Mouse (Mus musculus) urinary bladder, adult 2 months (tissue): ENCODE data around the gene Cdcp1. TPM values are rescaled to one million over a fixed set of nuclear protein-coding genes. Genes with fewer than 3 reads are reported as not detected.

Source experiments
- DNase-seq: peaks from one replicate; pipeline ENCODE4 v3.0.0; 2022; ENCODE audit warnings: low spot score
- polyA plus RNA-seq: library from polyadenylated mRNA; depleted of rRNA; stranded (reverse); fragments of >200 nt; gene quantifications from 2 replicates; pipeline ENCODE4 v1.2.3, GENCODE M21; 2012

Gene Cdcp1
- polyA plus RNA-seq, 1 experiment, result 25.1 TPM

DNA sequence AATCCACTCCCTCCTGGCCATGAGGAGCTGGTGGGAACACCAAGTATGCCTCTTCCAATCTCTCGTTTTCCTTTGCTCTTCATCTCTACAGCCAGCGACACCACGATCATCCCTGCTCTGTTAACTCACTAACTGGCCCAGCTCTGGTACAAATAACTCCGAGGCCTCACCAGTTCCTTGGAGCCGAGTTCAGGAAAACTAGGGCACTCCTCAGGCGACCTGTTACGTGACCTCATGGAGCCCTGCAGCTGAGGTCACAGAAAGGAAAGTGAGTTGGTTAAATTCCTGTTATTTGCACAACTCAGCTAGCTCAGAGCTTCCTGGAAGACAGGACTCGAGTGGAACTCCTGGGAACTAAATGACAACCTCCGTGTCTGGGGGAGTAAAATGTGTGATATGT is 2.5 kb downstream of the Cdcp1 start:
- DNase-seq, result no peak

DNA sequence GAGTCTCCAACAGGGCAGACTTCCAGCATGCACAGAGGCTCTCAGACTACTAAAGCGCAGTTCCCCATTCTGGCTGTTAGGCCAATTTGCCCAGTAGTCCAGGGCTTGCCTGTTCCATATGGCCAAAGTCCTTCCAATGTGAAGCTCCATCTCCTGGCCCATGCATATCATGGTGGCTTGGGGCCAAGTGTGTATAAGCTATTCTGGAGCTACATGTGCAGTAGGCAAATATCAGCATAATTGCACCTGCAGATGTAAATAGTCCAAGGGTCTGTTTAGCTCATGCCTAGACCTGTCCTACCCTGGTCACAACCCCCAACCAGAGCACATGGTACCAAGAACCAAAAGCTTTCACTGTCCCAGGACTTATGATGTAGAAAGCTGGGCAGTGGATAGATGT is 7.9 kb downstream of the Cdcp1 start:
- DNase-seq, result no peak

DNA sequence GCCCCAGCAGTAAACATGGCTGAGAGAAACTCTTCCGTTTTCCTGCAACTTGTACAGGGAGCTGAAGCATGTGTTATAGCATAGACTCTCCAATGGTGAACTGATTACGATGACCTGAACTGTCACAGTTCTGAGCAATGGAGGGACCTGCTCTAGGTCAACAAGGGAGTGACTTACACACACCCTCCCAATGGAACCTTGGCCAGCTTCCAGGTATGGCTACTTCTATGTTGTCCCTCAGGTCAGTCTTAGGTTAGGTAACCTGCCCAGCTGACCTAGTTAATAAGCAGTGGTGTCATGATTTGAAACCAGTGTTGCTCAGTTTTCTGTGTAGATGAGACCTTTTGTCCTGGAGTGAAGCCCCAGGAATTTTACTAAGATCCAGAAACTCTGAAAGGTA is 8.9 kb downstream of the Cdcp1 start:
- DNase-seq, result no peak

DNA sequence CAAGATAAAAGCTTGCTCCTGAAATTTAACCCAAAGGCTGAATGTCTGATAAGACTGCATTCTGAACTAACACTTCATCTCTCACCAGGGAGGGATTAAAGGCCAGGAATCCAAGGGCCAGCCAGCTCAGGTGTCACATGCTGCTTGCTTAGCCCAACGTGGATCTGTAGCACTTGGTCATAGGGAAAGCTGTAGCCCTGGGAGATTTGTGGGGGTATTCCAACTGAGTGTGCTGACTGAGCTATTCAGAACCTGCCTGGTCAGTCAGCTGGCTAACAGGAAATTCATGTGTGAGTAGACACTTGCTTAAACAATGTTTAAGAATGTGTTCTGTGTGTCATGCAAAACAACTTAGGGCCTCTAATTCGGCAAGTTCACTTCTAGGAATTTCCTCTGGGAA is 9.3 kb downstream of the Cdcp1 start:
- no peak for DNase-seq

GRCm38 (mm10) chr9:123200116-123200515 is 15.7 kb downstream of the Cdcp1 start:
- DNase-seq, result no peak

- DNase-seq, result no peak
Measured at GRCm38 (mm10) chr9:123188271-123188670, 27.6 kb downstream of the Cdcp1 start.

GRCm38 (mm10) chr9:123187589-123187988 is 28.2 kb downstream of the Cdcp1 start:
- DNase-seq, result no peak

- no peak for DNase-seq
Measured at GRCm38 (mm10) chr9:123186151-123186550, 29.7 kb downstream of the Cdcp1 start.

DNA sequence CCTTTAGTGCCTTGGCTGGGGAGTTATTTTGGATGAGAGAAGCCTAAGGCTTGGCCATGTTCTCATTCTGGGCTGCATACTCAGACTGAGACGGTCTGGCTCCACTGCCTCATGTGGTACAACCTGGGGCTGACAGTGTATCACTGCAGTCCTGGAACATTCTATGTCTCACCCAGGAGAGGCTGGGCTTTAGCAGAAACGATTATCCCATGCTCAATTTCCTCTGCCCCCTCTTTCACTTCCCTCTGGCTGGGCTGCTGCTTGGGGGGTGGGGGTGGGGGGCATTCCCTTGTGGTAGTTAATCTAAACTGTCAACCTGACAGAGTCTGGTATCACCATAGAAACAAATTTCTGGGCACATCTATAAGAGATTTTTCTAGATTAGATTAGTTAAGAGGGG is 30.3 kb downstream of the Cdcp1 start:
- no peak for DNase-seq

GRCm38 (mm10) chr9:123183226-123183625 is 32.6 kb downstream of the Cdcp1 start:
- no peak for DNase-seq

GRCm38 (mm10) chr9:123180003-123180402 is 35.8 kb downstream of the Cdcp1 start:
- no peak for DNase-seq

- DNase-seq, result no peak
Measured at GRCm38 (mm10) chr9:123177380-123178048, 38.3 kb downstream of the Cdcp1 start.

- no peak for DNase-seq
Measured at GRCm38 (mm10) chr9:123174356-123174755, 41.5 kb downstream of the Cdcp1 start.

DNA sequence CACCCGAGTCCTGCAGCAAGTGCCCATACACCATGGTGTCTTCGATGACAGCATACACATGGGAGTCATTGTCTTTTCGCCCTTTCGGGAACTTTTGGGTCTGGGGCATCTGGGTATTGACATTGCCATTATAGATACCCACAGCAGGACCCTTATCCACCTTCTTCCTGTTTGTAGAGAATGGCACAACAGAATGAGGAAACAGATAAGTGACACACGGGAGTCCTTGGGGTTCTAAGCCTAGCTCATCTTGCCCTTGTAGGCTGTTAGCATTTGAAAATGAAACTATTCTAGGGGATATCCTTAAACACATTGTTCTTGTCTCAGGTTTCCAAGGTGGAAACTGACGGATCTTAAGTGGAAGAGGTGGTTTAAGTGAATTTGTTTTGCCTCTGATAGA is 42.1 kb downstream of the Cdcp1 start:
- no peak for DNase-seq

GRCm38 (mm10) chr9:123165781-123166443 is 49.9 kb downstream of the Cdcp1 start:
- DNase-seq, result no peak

- no peak for DNase-seq
Measured at GRCm38 (mm10) chr9:123162985-123163694, 52.7 kb downstream of the Cdcp1 start.

DNA sequence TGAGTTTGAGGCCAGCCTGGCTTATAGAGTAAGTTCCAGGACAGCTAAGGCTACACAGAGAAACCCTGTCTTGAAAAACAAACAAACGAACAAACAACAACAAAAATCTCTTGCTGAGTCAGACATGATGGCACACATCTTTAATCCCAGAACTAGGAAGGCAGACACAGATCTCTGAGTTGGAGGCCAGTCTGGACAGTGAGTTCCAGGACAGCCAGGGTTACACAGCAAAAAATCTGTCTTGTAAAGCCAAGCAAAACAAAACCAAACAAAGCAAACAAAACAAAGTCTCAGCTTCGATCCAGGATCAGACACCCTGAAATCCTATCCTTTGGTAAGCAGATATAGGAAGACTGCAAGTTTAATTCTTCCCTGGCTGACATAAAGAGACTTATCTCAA is 54.0 kb downstream of the Cdcp1 start:
- DNase-seq, result no peak

DNA sequence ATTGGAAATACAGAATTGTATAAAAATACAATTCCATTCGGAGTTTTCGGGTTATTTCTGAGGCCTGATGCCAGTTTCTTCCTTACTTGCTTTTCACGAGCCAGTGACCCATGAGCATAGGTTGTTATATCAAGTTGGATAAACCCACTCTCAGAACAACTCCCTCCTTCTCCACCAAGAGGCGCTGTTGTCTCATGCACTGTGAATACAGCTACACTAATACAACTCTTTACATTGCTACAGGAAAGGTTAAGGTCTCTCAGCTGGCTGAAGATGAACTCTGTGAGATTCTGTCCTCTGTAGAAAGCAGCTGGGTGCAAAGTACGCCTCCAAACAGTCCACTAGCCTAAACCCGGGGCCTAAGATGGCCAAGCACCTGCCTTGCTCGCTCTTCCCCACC is 56.5 kb downstream of the Cdcp1 start:
- DNase-seq, result no peak

DNA sequence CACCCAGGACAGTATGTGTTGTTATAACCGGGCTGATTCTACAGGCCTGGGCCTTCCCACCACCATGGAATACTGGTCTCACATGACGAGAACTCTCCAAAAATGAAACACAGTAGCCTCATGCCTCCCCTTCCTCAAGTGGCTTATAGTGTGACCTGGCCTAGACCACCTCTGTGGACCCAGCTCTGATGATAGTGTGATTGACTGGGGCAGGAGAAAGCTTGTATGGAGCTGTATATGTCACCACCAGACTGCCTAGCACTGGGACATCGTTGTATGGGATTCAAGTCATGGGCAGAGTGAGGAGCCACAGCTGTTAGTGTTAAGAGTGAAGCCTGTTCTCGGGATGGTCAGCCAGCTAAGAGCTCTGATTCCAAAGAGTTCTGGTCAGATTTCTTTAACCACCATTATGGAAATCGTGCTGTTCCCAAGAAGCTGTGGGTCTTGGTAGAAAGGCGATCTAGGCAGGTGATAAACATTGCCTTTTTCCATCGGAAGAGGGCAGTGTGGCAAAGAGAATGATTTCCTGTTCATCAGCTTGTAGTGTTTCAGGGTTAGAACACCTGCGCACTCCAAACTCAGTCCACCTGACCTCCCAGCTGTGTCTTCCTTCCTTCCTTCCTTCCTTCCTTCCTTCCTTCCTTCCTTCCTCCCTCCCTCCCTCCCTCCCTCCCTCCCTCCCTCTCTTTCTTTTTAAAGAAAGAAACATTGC is 57.6 kb downstream of the Cdcp1 start:
- no peak for DNase-seq

GRCm38 (mm10) chr9:123157699-123158098 is 58.1 kb downstream of the Cdcp1 start:
- no peak for DNase-seq

GRCm38 (mm10) chr9:123156910-123157361 is 58.9 kb downstream of the Cdcp1 start:
- no peak for DNase-seq

GRCm38 (mm10) chr9:123153121-123153520 is 62.7 kb downstream of the Cdcp1 start:
- no peak for DNase-seq
